Mouse (Mus musculus): ENCODE data around the gene Slc38a4.

The Slc38a4 gene

GRCm38 (mm10) chr15:97055794-97056193 is at the start of gene Slc38a4:
Gene Slc38a4, minus strand, starts transcription at chr15:97055956.
- DNase-seq, result peak; percentile 37

GRCm38 (mm10) chr15:97104889-97105391 is 49.2 kb upstream of the Slc38a4 start:
- no peak for DNase-seq

GRCm38 (mm10) chr15:97104048-97104447 is 48.3 kb upstream of the Slc38a4 start:
- DNase-seq, result no peak

DNA sequence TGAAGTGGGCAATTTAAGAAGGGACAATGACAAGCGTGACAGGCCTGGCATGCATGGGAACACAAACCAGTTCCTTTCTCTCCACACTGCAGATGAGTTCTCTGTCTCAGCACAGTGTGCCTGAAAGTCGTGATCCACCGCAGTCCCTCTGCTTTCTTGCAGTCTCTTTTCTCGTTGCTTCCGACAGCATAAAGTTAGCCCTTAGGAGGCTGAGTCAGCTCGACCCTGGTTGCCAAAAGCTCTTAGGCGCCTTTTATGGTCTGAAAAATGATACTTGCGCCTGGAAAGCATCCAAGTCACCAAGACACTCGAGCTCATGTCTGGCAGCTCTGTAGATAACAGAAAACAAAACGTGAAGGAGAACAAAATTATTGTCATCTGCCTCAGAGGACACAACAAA is 47.1 kb upstream of the Slc38a4 start:
- no peak for DNase-seq

DNA sequence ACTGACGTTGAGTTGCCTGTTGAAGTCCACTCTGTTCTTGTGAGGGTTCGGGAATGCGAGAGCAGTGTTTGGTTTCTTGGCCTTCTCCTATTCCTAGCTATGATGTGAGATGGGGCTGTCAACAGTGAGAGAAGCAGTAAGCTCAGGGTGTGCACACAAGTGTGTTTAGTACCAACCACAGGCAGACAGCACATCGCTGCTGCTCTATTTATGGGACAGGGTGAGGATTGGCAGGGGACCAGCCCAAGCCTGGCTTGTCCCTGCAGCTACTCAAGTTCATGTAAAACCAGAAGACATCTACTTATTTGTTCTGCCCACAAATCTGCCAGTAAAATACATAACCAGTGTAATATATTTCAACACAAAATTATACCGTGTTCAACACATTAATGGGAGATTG is 46.4 kb upstream of the Slc38a4 start:
- DNase-seq, result no peak

DNA sequence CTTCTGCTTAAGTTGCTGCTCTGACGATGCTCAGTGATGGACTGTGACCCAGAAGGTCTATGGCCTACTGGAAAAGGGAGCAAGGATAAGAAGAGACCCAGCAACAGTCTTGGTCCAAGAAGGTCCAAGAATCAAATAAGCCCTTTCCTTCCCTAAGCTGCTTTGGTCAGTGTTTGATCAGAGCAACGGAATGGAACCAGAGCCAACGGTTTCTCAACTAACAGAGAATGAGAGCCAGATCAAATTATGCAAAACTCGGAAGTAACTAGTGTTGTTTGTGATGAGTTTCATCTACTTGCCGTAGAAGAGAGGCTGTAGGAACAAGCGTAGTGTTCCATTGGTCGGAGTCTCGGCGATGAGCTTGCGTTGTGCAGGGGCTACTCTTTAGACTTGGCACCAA is 43.3 kb upstream of the Slc38a4 start:
- DNase-seq, result no peak

DNA sequence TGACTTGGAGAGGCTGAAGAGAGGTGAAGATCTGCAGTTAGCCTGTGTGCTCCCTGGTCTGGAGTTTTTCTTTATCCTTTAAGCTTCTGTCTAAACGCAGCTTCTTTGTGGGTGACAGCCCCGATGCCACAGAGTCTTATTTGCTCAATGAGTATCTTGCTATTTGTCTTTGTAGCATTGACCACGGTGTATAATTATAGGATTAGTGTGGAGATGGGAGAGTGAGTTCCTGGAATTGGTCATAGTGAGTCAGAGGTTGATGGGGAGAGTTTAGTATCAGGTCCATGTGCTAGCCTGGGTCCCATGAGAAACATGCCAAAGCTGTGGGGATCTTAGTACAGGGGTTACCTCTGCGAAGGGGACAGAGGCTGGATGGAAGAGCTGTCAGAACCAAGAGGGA is 41.8 kb upstream of the Slc38a4 start:
- no peak for DNase-seq

GRCm38 (mm10) chr15:97089526-97089925 is 33.8 kb upstream of the Slc38a4 start:
- peak; percentile 32 for DNase-seq

DNA sequence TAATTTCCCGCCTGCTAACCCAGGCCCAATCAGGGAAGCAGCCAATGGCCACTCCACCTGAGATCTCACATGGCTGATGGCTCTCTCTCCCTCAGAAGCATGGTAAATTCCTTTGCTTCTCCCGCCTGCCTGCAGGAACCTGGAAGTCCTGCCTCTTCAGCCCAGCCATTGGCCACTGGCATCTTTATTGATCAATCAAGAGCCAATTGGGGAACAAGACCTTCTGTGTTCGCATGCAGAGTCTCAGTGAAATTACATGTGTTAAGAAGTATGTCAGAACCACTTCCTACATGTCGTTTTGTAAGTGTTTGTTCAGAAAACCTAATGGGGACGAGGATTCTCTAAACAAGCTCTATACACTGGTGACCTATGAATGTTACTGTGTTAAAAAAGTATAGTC is 30.1 kb upstream of the Slc38a4 start:
- DNase-seq, result peak; percentile 62

- DNase-seq, result no peak
Observed at GRCm38 (mm10) chr15:97077665-97078064, 21.9 kb upstream of the Slc38a4 start.

DNA sequence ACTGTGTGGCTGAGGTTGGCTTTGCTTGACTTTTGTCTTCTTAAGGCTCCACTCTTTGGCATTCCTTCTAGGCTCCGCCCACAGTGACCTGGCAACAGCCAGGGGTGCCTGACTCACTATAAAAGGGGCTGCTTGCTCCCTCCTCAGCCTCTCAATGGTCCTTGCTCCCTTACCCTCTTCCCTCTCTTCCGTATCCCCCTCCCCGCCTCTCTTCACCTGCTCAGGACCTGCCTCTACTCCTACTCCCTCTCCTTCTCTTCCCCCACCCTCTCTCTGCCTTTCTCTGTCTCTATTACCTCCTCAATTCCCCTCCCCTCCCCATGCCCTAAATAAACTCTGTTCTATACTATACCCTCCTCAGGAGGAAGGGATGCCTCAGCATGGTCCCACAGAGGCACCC is 20.3 kb upstream of the Slc38a4 start:
- DNase-seq, result no peak

DNA sequence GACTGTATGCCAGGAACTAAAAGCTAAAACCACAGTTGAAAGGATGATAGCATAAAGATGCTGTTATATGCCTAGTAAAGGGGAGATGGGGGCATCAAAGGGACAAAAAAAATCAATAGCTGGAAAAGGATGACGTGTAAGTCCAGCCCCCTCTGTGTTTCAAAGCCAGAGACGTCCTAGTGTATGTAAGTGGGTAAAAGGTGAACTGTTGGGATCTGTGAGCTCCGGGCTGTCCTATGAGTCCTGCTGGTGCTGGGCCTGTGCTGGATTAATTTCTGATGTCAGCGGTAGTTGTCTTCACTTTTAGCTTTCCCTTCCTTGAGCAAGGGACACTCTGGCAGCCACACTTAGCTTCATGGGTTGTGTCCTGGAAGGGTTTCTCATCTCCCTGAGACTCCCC is 19.5 kb upstream of the Slc38a4 start:
- no peak for DNase-seq

DNA sequence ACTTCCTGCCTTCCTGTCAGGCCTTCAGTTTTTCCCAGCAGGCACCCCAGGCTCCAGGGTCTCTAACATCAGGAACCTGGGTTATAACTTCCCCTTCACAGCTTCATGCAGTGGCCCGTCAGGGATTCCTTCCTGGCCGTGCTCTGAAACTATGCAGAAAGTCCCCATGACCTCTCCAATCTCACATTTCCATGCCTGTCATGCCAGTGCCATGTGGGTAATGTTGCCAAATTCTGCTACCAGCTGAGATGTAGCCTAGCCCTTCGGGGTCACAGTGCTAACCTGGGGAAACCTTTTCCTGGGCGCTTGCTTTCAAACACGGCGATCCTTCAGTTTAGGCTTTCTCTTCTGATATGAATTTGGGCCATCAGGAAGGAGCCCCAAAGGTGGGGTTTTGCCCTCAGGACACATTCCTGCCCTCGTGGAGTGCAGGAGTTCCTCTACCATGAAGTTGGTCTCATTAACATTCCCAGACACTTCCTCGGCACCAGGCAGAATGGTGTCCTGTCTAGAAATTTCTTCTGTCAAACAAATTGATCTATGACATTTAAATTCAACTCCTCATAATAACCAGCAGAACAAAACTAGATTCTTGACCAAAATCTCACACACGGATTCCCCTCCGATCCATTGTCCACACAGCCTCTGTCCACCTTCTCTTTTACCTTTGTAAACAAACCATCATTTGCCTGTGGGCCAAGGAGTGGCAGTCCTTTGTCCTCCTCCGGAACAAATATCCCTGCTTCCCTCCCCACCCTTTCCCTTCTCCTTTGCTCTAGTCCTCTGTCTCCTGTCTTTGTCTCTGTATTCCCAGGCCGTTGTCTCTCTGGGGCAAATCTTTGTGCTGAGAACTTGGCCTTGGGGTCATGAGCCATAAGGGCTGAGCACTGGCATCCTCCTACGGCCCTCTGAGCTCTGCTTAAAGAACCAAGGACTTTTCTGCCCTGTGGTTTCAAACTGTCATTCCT is 17.4 kb upstream of the Slc38a4 start:
- DNase-seq, result peak; percentile 21

DNA sequence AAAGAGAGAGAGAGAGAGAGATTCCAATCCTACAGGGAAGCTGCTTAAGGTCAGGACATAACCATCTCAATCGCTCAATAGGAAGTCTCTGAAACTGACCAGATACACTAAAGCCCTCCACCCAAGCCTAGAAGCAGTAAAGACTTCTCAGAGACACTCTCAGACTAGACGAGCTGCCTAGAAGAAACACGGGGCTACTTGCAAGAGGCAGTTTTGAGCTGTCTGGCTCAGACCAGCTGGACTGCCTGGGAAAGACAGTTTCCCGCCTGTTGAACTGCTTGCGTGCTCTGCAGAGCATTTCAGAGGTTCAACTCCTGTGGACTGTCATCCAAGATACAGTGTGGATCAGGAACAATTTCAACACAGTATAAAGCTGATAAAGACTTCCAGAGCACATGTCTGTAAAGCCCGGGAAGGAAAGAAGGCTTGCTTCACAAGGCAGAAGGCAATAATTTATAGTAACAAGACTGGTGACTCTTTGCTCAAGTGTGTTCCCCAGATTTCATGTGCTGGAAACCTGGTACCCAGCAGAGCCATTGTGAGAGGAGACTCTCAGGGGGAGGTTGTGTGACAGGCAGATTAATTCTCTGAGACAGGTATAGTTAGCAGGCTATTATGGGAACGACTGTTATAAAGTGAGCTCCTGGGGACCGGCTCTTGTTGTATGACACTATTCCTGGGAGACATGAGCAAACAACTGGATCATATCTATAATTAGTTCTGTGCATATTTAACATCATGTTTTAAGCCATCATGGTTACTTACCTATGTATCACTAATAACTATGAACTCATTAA is 11.8 kb upstream of the Slc38a4 start:
- no peak for DNase-seq

DNA sequence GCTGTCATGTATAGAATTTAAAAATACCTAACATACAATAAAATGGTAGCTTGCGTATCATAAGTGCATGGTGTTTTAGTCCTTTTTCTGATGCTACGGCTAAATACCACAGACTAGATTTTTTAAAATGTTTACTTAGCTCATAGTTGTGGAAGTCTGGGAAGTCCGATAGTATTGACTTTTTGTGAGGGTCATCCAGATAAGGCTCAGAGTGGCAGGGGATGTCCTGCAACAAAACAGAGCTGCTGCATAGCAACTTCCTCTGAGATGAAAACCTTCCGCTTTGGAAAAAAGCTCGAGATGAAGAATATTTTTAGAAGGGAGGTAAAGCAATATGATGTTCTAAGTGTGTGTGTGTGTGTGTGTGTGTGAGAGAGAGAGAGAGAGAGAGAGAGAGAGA is 11.2 kb upstream of the Slc38a4 start:
- no peak for DNase-seq

DNA sequence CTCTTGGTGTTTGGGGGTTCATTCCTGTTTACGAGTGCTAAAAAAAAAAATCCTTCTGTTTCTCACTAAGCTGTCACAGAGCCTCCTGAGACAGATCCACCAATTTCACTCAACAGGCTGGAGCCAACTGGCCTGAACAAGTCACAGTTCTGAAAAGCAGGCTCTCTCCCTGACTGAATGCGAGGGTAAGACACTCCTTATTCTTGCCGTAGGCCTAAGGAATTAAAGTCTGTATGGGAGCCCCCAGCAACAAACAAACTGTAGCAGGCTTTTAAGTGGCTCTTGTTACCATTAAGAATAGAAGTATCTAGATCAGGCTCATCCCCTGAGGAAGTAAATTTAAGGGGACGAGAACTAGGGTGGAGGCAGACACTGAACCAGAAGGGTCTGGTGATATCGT is 7.5 kb upstream of the Slc38a4 start:
- DNase-seq, result no peak

DNA sequence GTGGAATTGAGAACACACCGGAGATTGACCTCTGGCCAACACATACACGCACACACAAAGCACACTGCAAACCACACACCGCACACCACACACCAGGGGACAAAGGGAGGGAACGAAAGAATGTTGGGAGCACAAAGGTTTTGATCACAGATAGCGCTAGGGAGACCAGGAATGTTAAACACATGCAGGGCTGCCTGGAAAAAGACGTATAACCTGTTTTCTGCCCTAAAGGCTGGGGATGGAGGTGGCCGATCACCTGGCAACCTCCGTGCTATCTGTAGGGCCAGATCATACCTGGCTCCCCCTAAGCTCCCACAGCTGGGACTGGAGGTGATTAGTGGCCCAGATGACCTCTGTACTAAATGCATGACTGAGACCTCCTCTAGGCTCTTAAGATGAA is 5.2 kb upstream of the Slc38a4 start:
- DNase-seq, result no peak

GRCm38 (mm10) chr15:97060571-97060970 is 4.8 kb upstream of the Slc38a4 start:
- DNase-seq, result no peak

DNA sequence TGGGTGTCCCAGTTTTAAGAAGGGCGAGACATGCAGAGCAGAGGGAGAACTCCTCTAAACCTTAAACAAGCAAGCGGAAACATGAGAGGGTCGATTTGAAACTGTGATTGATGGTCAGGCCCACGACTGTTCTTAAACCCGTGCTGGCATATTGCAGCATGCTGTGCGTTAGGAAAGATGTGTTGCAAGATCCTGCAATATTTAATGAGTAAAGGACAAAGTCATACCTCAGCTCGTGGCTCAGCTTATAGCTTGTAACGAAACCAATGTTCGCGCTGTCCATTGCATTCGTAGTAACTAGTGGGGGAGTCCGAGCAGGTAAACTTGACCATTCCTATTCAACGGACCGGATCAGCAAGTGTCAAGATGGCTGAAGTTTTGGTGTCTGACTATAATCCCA is 4.3 kb upstream of the Slc38a4 start:
- DNase-seq, result no peak

DNA sequence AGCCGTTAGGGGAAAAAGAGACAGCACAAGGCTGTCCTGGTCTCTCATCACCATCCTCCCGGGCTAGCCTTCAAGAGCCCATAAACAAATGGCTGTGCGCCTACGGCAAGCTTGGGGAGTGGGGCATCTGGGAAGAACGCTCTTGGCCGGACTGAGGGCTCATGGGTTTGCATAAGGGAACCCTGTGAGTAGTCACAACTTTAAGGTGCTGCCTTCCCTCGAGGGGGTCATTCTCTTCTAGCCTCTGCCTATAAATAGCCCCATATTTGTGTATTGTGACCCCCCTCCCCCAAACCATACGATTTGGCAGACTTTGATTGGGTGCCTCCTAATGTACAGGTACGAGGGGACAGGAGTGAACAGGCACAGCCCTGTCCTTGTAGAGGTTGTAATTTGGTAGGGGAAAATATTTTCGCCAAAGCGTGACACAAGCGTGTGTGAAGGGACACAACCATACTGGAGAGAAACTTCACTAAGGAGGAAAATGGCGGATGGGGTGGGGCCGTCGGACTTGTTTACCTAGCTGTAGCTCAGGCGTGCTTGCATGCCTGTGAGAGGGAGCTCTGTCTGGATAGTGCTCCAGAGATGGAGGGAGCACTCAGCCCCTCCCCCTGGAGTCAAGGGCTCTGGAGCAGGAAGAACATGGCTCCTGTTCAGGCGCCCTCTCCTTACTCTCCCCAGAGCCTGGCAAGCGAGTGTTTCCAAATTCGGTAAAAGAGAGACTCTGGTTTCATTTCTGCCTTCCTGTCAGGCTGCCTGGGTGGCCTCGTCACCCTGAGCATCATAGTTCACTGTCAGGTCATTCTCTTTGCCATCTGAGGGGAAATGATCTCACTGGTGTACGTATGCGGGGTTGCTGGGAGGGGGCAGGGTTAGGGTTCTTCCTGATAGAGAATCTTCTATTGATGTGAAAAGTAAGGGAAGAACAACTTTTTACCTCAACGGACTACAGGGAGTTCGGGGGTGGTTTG is 3.6 kb upstream of the Slc38a4 start:
- no peak for DNase-seq

DNA sequence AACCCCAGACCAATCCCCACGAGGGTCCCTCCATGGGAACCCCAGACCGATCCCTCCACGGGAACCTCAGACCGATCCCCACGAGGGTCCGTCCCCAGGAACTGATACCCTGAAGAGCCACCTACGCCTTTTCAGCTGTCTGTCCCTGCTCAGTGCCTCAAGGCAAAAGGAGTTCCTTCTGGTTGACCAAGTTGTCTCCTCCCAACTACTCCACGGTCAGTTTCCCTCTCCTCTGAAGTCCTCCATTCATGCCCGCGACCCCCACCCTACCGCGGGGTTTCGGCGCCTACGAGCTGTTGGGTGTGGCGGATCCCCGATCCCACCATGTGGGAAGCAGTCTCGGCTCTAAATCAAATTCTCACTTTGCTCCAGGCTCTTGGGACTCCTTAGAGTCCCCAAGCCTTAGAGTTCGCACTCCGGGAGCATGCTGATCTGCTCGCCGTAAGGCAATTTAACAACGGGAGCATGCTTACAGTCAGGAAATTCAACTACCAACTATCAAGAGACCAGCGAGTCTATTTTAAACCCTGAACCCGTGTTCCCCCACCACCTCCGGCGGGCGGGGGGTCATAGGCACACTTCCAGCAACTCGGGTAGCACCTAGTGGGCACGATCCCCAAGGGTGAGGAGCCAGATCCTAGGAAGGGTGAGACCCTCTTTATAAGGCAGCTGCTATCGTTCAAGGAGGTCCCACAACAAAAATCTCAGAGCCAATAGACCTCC is 828 bp downstream of the Slc38a4 start:
- DNase-seq, result peak; percentile 35

DNA sequence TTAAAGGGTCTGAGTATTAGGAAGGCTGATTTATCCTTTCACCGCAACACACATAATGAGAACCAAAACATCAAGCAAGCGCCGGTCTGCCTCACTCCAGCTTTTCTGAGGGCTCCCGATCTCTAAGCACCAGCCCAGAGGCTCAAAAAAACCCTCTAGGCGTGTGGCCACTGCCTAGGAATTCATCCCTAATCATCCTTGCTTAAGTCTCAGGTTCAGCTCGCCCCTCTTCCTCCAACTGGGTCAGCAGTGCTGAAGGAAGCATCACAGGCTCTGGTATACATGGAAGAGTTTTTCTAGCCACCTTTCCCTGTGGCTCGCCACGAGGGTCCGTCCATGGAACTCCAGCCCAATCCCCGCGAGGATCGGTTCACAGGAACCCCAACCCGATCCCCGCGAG is 1.6 kb downstream of the Slc38a4 start:
- DNase-seq, result no peak

All from retina, postnatal 1 day (tissue).